Mouse (Mus musculus): ENCODE measurements around the gene Por. TPM values are rescaled to one million over a fixed set of nuclear protein-coding genes. Genes with fewer than 3 reads are reported as not detected.

Por gene
- total and polyA plus RNA-seq, 3 experiments: 26.7 to 91.1 (median 90.4) TPM

DNA sequence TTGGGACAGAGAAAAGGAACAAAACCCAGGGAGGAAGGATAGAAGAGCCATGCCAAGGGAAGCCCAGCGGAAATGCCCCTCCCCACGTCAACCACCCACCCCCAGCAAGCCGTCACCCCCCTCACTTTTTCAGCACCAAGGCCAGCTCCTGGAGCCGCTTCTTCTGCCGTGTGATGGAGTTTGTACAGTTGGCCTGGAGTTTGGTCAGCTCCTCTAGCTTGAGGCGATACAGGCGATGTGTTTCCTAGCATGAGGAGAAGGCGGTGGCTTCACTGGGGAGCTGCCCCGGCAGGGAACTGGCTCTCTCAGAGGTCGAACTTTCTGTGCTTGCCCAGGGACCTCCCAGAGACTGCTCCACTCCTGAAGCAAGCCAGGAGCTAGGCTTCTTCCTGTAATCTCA, 72.3 kb downstream of the Por start:
- no peak for TF ChIP-seq CTCF (IDR thresholded peaks at IDR 0.05; ENCODE audit: low read depth, low read length)
- TF ChIP-seq GATA1 (IDR thresholded peaks at IDR 0.05; ENCODE audit: borderline replicate concordance, low read length): no peak
- TF ChIP-seq POLR2AphosphoS5 (IDR thresholded peaks at IDR 0.05; ENCODE audit: insufficient replicate concordance, low read depth, low read length): no peak
- TF ChIP-seq GATA2 (IDR thresholded peaks at IDR 0.05; ENCODE audit: borderline replicate concordance, low read depth, low read length): no peak
- TF ChIP-seq TAL1 (conservative IDR thresholded peaks at IDR 0.05; ENCODE audit: low read depth, low read length): no peak
- H3K4me1 ChIP-seq (ENCODE audit: insufficient read depth, low read depth, low read length): peaks cover 19% of the 10 kb centered on the region
- ATAC-seq (ENCODE audit: extremely low read depth, insufficient number of reproducible peaks, low FRiP score, poor library complexity, severe bottlenecking): no peak

DNA sequence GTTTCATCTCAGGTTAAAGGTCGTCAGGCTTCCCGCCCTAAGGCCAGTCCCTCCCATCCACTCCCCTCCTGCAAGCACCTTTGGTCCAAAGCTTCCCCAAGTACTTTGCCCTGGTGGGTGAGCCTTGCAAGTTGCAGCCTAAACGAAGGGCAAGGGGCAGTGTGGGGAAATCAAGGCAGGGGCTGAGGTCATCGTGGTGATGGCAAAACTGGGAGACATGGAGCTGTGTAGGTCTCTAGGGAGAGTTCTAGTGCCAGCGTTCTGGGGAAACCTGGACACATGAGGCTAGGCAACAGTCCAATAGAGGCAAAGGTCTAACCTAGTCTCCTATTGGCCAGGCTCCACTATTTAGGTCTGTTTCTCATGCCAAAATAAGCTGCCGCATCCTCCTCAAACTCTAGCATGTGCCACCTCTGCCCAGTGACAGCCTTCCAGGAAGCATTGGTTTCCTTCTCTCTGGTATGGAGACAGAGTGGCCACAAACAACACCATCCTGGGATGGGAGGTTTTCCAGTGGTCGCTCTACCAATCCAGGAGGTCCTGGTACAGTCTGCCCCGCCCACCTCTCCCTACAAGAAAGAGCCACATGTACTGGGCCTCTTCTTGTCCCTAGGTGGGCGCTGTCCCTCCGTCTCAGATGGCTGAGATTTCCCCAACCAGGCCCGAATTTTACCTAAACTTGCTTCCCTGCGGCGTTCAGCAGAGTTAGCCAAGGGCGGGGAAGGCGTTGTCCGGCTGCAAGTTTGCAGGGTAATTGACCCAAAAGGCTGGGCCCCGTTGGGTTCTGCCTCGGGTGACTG, 73.3 kb downstream of the Por start:
- peaks cover 19% of the 10 kb centered on the region for H3K4me1 ChIP-seq (ENCODE audit: insufficient read depth, low read depth, low read length)
- no peak for TF ChIP-seq TAL1 (conservative IDR thresholded peaks at IDR 0.05; ENCODE audit: low read depth, low read length)
- no peak for TF ChIP-seq CTCF (IDR thresholded peaks at IDR 0.05; ENCODE audit: low read depth, low read length)
- no peak for TF ChIP-seq POLR2AphosphoS5 (IDR thresholded peaks at IDR 0.05; ENCODE audit: insufficient replicate concordance, low read depth, low read length)
- TF ChIP-seq GATA1 (IDR thresholded peaks at IDR 0.05; ENCODE audit: borderline replicate concordance, low read length): no peak
- no peak for TF ChIP-seq GATA2 (IDR thresholded peaks at IDR 0.05; ENCODE audit: borderline replicate concordance, low read depth, low read length)
- H3K36me3 ChIP-seq (replicated peaks): peaks cover 29% of the 10 kb centered on the region
- H3K9me3 ChIP-seq (replicated peaks): 0 out of 2 replicates have a peak, but pooled peaks cover 3% of the 10 kb centered on the region
- DNase-seq (ENCODE audit: low spot score): no peak
- H3K27me3 ChIP-seq (ENCODE audit: insufficient read depth, low read length): peaks cover 10% of the 10 kb centered on the region
- no peak for ATAC-seq (ENCODE audit: extremely low read depth, insufficient number of reproducible peaks, low FRiP score, poor library complexity, severe bottlenecking)
- peak overlapping the region; percentile 82 for H3K4me3 ChIP-seq (ENCODE audit: low read depth, low read length)

More for the DNA sequence above, 72.3 kb downstream of the Por start:
- no peak for DNase-seq (ENCODE audit: low spot score)
- no peak overlapping the region for H3K4me3 ChIP-seq (ENCODE audit: low read depth, low read length)
- peaks cover 6% of the 10 kb centered on the region; the same call in 1 of the 2 replicates for H3K27me3 ChIP-seq (ENCODE audit: insufficient read depth, low read length)
- H3K36me3 ChIP-seq (replicated peaks): peaks cover 39% of the 10 kb centered on the region
- H3K9me3 ChIP-seq (replicated peaks): no peaks in the 10 kb centered on the region

DNA sequence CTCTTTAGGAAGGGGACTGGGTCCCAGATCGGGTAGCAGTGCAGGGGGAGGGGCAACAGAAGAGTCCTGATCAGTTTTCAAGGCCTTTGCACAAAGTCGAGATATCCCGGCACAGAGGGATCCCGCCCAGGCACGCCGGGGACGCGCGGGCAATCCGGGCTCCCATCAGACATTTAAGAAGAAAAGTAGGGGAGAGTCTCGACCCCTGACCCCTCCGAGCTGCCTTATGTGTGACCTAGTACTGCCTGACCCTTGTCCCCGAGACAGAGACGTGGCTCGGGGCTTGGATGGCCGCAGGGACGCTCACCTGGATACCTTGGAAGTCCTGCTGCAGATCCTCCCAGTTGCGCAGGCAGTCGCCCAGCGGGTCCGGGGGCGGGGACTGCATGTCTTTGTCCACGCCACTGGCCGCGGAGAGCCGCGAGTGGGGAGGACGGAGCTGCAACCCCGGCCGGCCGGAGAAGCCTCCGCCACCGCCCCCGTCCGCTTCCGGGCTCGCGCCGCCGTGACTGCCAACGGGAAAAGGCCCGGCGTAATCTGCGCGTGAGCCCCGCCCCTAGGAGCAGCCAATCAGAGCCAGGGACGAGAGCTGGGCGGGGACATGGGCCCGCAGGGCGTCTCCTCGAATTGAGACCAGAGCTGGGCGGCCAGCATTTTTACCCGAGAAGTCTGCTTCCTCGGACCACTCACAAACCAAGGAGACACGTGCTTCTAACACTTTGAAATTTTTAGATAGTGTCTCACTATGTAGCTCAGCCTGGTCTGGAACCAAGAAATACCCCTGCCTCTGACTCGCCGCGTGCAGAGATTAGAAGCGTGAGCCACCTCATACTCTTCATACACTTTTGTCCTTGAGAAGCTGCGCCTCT, 74.1 kb downstream of the Por start, which contains the start of gene Tmem120a:
Tmem120a (minus strand) TSS at position 708 of the 869 bp plus-strand sequence.
- DNase-seq (ENCODE audit: low spot score): peak; percentile 97
- Histone ChIP-seq H3K36me3 (replicated peaks) (peaks cover 25% of the 10 kb centered on the region), H3K9me3 (replicated peaks) (0 out of 2 replicates have a peak, but pooled peaks cover 3% of the 10 kb centered on the region), H3K4me1 (ENCODE audit: insufficient read depth, low read depth, low read length) (peaks cover 19% of the 10 kb centered on the region), H3K27me3 (ENCODE audit: insufficient read depth, low read length) (peaks cover 16% of the 10 kb centered on the region), H3K4me3 (ENCODE audit: low read depth, low read length) (peak within 1 kb of the TSS; percentile 82)
- peak; percentile 91 for ATAC-seq (ENCODE audit: extremely low read depth, insufficient number of reproducible peaks, low FRiP score, poor library complexity, severe bottlenecking)
- TF ChIP-seq GATA1 (IDR thresholded peaks at IDR 0.05; ENCODE audit: borderline replicate concordance, low read length) (no peak), GATA2 (IDR thresholded peaks at IDR 0.05; ENCODE audit: borderline replicate concordance, low read depth, low read length) (no peak), TAL1 (conservative IDR thresholded peaks at IDR 0.05; ENCODE audit: low read depth, low read length) (no peak), CTCF (IDR thresholded peaks at IDR 0.05; ENCODE audit: low read depth, low read length) (no peak), POLR2AphosphoS5 (IDR thresholded peaks at IDR 0.05; ENCODE audit: insufficient replicate concordance, low read depth, low read length) (no peak)

DNA sequence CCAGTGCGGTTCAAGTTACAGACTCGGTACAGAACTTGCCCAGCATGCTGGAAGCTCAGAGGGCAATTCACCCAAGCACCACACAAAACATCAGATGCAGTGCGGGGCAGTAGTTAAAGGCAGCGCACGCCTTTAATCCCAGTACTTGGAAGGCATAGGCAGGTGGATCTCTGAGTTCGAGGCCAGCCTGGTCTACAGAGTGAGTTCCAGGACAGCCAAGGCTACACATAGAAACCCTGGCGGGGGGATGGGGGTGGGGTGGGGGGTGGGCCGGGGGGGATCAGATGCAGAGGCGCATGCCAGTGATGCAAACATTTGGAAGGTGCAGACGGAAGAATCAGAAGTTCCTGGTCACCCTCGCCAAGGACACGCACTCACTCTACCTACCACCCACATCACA, 74.9 kb downstream of the Por start:
- Histone ChIP-seq H3K4me1 (ENCODE audit: insufficient read depth, low read depth, low read length) (peaks cover 19% of the 10 kb centered on the region), H3K9me3 (replicated peaks) (0 out of 2 replicates have a peak, but pooled peaks cover 3% of the 10 kb centered on the region), H3K4me3 (ENCODE audit: low read depth, low read length) (no peak overlapping the region; the same call in 1 of the 2 replicates), H3K27me3 (ENCODE audit: insufficient read depth, low read length) (peaks cover 18% of the 10 kb centered on the region), H3K36me3 (replicated peaks) (peaks cover 21% of the 10 kb centered on the region)
- ATAC-seq (ENCODE audit: extremely low read depth, insufficient number of reproducible peaks, low FRiP score, poor library complexity, severe bottlenecking): no peak
- no peak for DNase-seq (ENCODE audit: low spot score)
- TF ChIP-seq GATA2 (IDR thresholded peaks at IDR 0.05; ENCODE audit: borderline replicate concordance, low read depth, low read length) (no peak), CTCF (IDR thresholded peaks at IDR 0.05; ENCODE audit: low read depth, low read length) (no peak), POLR2AphosphoS5 (IDR thresholded peaks at IDR 0.05; ENCODE audit: insufficient replicate concordance, low read depth, low read length) (no peak), TAL1 (conservative IDR thresholded peaks at IDR 0.05; ENCODE audit: low read depth, low read length) (no peak), GATA1 (IDR thresholded peaks at IDR 0.05; ENCODE audit: borderline replicate concordance, low read length) (no peak)

DNA sequence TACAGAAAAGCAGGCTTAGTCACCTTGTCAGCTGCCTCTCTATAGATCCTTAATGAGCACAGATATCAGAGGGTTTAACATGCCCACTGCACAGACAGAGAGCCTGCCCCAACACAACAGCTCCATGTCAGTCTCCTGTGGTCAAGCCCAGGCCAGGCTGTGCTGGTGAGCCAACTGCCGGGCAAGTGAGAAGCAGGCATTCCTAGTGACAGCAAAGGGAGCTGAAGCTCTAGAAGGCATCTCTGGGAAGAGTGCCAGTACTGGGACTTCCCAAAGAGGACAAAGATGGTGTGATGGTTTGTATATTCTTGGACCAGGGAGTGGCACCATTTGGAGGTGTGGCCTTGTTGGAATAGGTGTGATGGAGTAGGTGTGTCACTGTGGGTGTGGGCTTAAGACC, 81.2 kb downstream of the Por start:
- Histone ChIP-seq H3K4me3 (ENCODE audit: low read depth, low read length) (no peak overlapping the region), H3K9me3 (replicated peaks) (0 out of 2 replicates have a peak, but pooled peaks cover 3% of the 10 kb centered on the region), H3K4me1 (ENCODE audit: insufficient read depth, low read depth, low read length) (no peaks in the 10 kb centered on the region), H3K36me3 (replicated peaks) (no peaks in the 10 kb centered on the region), H3K27me3 (ENCODE audit: insufficient read depth, low read length) (peaks cover 29% of the 10 kb centered on the region)
- TF ChIP-seq GATA1 (IDR thresholded peaks at IDR 0.05; ENCODE audit: borderline replicate concordance, low read length) (no peak), POLR2AphosphoS5 (IDR thresholded peaks at IDR 0.05; ENCODE audit: insufficient replicate concordance, low read depth, low read length) (no peak), CTCF (IDR thresholded peaks at IDR 0.05; ENCODE audit: low read depth, low read length) (no peak), TAL1 (conservative IDR thresholded peaks at IDR 0.05; ENCODE audit: low read depth, low read length) (no peak), GATA2 (IDR thresholded peaks at IDR 0.05; ENCODE audit: borderline replicate concordance, low read depth, low read length) (no peak)
- ATAC-seq (ENCODE audit: extremely low read depth, insufficient number of reproducible peaks, low FRiP score, poor library complexity, severe bottlenecking) (no peak), DNase-seq (ENCODE audit: low spot score) (no peak)

Data from G1E (cell line).